Mouse (Mus musculus) bone marrow, adult 2 months (tissue): ENCODE measurements around the gene 9530003J23Rik. TPM values are rescaled to one million over a fixed set of nuclear protein-coding genes. Genes with fewer than 3 reads are reported as not detected.
"Not testable (repeated sequence)": the region's sequence is repeated elsewhere in the genome, so short reads cannot be mapped to it uniquely, and the experiment has no call there.

Experiments used
- H3K27ac ChIP-seq: fragments of 200-500 bp; 2 replicates; pipeline ENCODE4 v1.5.1; 2012; ENCODE audit warnings: low read depth, mild to moderate bottlenecking, control low read depth, inconsistent platforms, low read length; ENCODE audit not compliant: control insufficient read depth, poor library complexity, insufficient read depth
- H3K4me1 ChIP-seq: fragments of 200-500 bp; 2 replicates; pipeline ENCODE4 v1.6.1; 2011; ENCODE audit warnings: low read length; ENCODE audit not compliant: control insufficient read depth, insufficient read depth
- H3K4me3 ChIP-seq: fragments of 200-500 bp; replicated peaks from 2 replicates; pipeline ENCODE3; 2011; ENCODE audit warnings: mild to moderate bottlenecking, low read depth, low read length, control low read depth; ENCODE audit not compliant: control insufficient read depth
- CTCF ChIP-seq: fragments of 200-500 bp; IDR thresholded peaks from 2 replicates; pipeline ENCODE4 v1.5.1; 2011; ENCODE audit warnings: low read length, control low read depth; ENCODE audit not compliant: control insufficient read depth, insufficient read depth
- POLR2A ChIP-seq: fragments of 200-500 bp; IDR thresholded peaks from 2 replicates; pipeline ENCODE4 v1.6.1; 2011; ENCODE audit warnings: low read depth, mild to moderate bottlenecking, control low read depth, low read length, borderline replicate concordance; ENCODE audit not compliant: control insufficient read depth
- WGBS: fragments of 180-500 bp; shearing (Covaris S2); methylation state at CpG from one replicate; pipeline ENCODE4 v1.1.7; 2018; 5-methylcytosine and 5-hydroxymethylcytosine counted together
- polyA plus RNA-seq: library from polyadenylated mRNA; stranded (reverse); fragments of >200 nt; gene quantifications from 2 replicates; pipeline ENCODE4 v1.2.4, GENCODE M21; 2011; ENCODE audit warnings: low replicate concordance; ENCODE audit not compliant: missing spikeins, insufficient read depth, insufficient read length

The 9530003J23Rik gene
- polyA plus RNA-seq, 1 experiment: not detected

GRCm38 (mm10) chr10:117217246-117217840 lies 21.2 kb downstream of the 9530003J23Rik start:
- no peak overlapping the region for H3K4me3 ChIP-seq
- 74% methylated on average over 20 of the region's 20 CpGs for WGBS
- peaks cover 5% of the 10 kb centered on the region; the same call in 1 of the 2 replicates for H3K4me1 ChIP-seq
- no peak overlapping the region for H3K27ac ChIP-seq
- TF ChIP-seq CTCF: no peak
- no peak for TF ChIP-seq POLR2A

DNA sequence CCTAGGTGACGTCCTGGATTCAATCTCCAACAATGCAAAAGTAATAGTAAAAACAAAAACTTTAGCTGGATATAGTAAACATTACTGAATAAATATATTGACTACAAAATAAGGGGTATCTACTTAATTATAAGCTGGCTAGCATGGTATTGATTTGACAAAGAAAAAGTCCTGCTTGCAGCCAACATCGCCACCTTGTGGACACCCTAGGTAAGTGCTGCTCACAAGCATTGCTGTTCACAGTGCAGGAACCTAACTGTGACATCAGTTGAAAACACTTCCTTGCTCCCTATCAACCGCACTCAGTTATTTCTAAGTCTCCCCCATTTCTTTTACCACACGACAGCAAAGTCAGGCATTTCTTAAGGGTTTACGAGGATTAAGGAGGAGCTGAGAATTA lies 21.7 kb downstream of the 9530003J23Rik start:
- TF ChIP-seq CTCF: peak; percentile 87
- no peak for TF ChIP-seq POLR2A
- Histone ChIP-seq H3K4me1 (peaks cover 5% of the 10 kb centered on the region; the same call in 1 of the 2 replicates), H3K4me3 (no peak overlapping the region), H3K27ac (no peak overlapping the region)
- 61% methylated on average over 5 of the region's 5 CpGs for WGBS

GRCm38 (mm10) chr10:117216132-117216495 lies 22.4 kb downstream of the 9530003J23Rik start:
- WGBS: 41% methylated on average over 9 of the region's 9 CpGs
- TF ChIP-seq POLR2A: no peak
- TF ChIP-seq CTCF: peak; percentile 14; the same call in 1 of the 2 replicates
- H3K27ac ChIP-seq: peak overlapping the region; percentile 89
- H3K4me1 ChIP-seq: peaks cover 5% of the 10 kb centered on the region; the same call in 1 of the 2 replicates
- H3K4me3 ChIP-seq: no peak overlapping the region

GRCm38 (mm10) chr10:117215409-117216131 lies 22.9 kb downstream of the 9530003J23Rik start:
- Histone ChIP-seq H3K4me3 (peak overlapping the region; percentile 64), H3K4me1 (peaks cover 5% of the 10 kb centered on the region; the same call in 1 of the 2 replicates), H3K27ac (peak overlapping the region; percentile 89)
- TF ChIP-seq POLR2A (no peak), CTCF (no peak)
- 52% methylated on average over 25 of the region's 25 CpGs for WGBS

GRCm38 (mm10) chr10:117211023-117211422 lies 27.5 kb downstream of the 9530003J23Rik start:
- no peak for TF ChIP-seq CTCF
- no peak for TF ChIP-seq POLR2A
- Histone ChIP-seq H3K4me3 (no peak overlapping the region), H3K4me1 (peaks cover 2% of the 10 kb centered on the region; the same call in 1 of the 2 replicates), H3K27ac (no peak overlapping the region)
- WGBS: 83% methylated on average over 6 of the region's 6 CpGs

- Histone ChIP-seq H3K4me1 (peaks cover under 1% of the 10 kb centered on the region; the same call in 1 of the 2 replicates), H3K4me3 (no peak overlapping the region), H3K27ac (no peak overlapping the region)
- TF ChIP-seq POLR2A: no peak
- WGBS: 5% methylated on average over 11 of the region's 11 CpGs
Measured at GRCm38 (mm10) chr10:117209469-117209938, 29.0 kb downstream of the 9530003J23Rik start.

DNA sequence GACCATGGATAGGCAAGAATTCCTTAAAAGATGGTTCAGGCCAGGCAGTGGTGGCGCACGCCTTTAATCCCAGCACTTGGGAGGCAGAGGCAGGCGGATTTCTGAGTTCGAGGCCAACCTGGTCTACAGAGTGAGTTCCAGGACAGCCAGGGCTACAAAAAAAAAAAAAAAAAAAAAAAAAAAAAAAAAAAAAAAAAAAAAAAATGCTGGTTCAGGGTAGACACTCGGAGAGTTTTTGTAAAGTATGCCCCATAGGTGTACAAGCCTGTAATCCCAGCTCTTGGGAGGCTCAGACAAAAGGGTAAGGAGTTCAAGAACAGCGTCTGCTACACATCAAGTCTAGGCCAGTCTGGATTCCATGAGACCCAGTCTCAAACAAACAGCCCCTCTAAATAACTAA lies 29.7 kb downstream of the 9530003J23Rik start:
- H3K27ac ChIP-seq, H3K4me1 ChIP-seq, H3K4me3 ChIP-seq: not testable (repeated sequence)
- WGBS: 86% methylated on average over 6 of the region's 6 CpGs

DNA sequence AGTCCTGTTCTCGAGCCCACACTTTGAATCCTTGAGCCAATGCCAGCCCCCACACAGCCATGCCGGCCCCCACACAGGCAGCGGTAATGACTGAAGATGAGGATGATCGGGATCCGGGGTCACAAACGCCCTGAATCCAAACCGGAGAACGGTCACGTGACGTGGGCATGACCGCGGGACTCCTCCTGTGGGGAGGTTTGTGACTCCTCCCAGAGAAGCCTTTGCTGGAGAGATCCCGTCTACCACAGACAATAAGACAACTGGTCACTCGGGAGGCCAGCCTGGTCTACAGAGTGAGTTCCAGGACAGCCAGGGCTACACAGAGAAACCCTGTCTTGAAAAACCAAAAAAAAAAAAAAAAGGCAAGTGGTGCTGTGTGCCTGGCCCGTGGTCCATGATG lies 30.3 kb downstream of the 9530003J23Rik start:
- WGBS: 88% methylated on average over 15 of the region's 15 CpGs
- TF ChIP-seq POLR2A (no peak), CTCF (no peak)
- no peaks in the 10 kb centered on the region; the same call in 1 of the 2 replicates for H3K4me1 ChIP-seq
- H3K4me3 ChIP-seq: no peak overlapping the region
- H3K27ac ChIP-seq: no peak overlapping the region
